Mouse (Mus musculus) neural tube, embryonic 12.5 days (tissue): ENCODE data around the gene Pknox2. TPM values are rescaled to one million over a fixed set of nuclear protein-coding genes. Genes with fewer than 3 reads are reported as not detected.

Experiments used
- ATAC-seq: fragments of 200-750 bp; cut with Nextera tagmentation; 2 replicates; pipeline ENCODE4 v1.8.0; 2017; ENCODE audit warnings: low read depth, mild to moderate bottlenecking, moderate TSS enrichment, moderate library complexity; ENCODE audit not compliant: low FRiP score
- H3K27ac ChIP-seq: fragments of 300-500 bp; sonication (generic); 2 replicates; pipeline ENCODE4 v1.5.1; 2016
- H3K27me3 ChIP-seq: fragments of 300-500 bp; sonication (generic); replicated peaks from 2 replicates; pipeline ENCODE4 v1.6.1; 2016; ENCODE audit warnings: mild to moderate bottlenecking
- H3K36me3 ChIP-seq: fragments of 300-500 bp; sonication (generic); 2 replicates; pipeline ENCODE4 v1.6.1; 2016; ENCODE audit warnings: mild to moderate bottlenecking
- H3K4me1 ChIP-seq: fragments of 300-500 bp; sonication (generic); 2 replicates; pipeline ENCODE4 v1.6.1; 2016
- H3K4me2 ChIP-seq: fragments of 300-500 bp; sonication (generic); replicated peaks from 2 replicates; pipeline ENCODE4 v1.6.1; 2016; ENCODE audit warnings: mild to moderate bottlenecking
- H3K4me3 ChIP-seq: fragments of 300-500 bp; sonication (generic); 2 replicates; pipeline ENCODE4 v1.5.1; 2016
- H3K9ac ChIP-seq: fragments of 300-500 bp; sonication (generic); 2 replicates; pipeline ENCODE4 v1.6.1; 2016; ENCODE audit warnings: mild to moderate bottlenecking
- H3K9me3 ChIP-seq: fragments of 300-500 bp; sonication (generic); 2 replicates; pipeline ENCODE4 v1.6.1; 2016; ENCODE audit warnings: mild to moderate bottlenecking
- WGBS: fragments of 180-500 bp; shearing (Covaris S2); methylation state at CpG from one replicate; pipeline ENCODE4 v1.1.7; 2016; 5-methylcytosine and 5-hydroxymethylcytosine counted together
- polyA plus RNA-seq: library from polyadenylated mRNA; unstranded; fragments of >200 nt; fragmentation: Nextera tagmentation; extraction: Ambion mirVana; gene quantifications from 2 replicates; pipeline ENCODE4 v1.2.1, GENCODE M21; 2016

Pknox2 gene
- polyA plus RNA-seq, 1 experiment from 2014 or later = 45.2 TPM

DNA sequence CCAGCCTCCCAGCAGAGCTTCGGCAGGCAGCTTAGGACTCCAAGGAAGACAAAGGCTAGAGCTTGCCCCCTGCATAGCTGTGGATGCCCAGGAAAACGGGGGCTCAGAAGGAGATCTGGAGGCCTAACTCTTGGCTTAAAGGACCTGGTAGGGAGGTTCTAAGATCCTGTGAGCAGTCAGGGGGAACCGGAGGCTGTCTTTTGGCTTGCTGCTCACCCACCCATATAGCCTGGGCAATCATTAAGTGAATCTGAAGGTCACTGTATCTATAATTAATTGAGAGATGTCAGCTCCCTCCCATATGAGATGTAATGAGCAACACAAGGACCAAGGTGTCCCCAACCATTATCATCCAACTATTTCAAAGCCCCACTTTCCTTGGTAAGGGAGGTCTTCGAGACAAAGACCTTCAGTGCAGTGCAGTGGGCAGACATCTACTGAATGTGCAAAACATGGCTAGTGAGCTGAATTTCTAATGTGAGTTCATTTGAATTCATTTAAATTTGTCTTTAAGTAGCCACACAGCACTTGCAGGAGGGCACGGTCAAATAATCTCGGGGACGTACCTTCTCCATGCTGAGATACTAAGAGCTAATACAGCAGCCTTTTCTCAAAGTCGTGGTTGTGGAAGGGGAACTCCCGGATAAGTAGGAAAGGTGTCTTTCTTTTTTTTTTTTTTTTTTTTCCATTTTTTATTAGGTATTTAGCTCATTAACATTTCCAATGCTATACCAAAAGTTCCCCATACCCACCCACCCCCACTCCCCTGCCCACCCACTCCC, 30.4 kb downstream of the Pknox2 start:
- no peak overlapping the region for H3K4me3 ChIP-seq
- H3K4me1 ChIP-seq = peaks cover 41% of the 10 kb centered on the region
- no peak overlapping the region for H3K27ac ChIP-seq
- peaks cover 11% of the 10 kb centered on the region; the same call in 1 of the 2 replicates for H3K27me3 ChIP-seq
- no peaks in the 10 kb centered on the region for H3K36me3 ChIP-seq
- 73% methylated on average over 9 of the region's 9 CpGs for WGBS
- H3K9me3 ChIP-seq = no peaks in the 10 kb centered on the region
- no peak for ATAC-seq
- no peak overlapping the region for H3K4me2 ChIP-seq
- H3K9ac ChIP-seq = no peak overlapping the region

DNA sequence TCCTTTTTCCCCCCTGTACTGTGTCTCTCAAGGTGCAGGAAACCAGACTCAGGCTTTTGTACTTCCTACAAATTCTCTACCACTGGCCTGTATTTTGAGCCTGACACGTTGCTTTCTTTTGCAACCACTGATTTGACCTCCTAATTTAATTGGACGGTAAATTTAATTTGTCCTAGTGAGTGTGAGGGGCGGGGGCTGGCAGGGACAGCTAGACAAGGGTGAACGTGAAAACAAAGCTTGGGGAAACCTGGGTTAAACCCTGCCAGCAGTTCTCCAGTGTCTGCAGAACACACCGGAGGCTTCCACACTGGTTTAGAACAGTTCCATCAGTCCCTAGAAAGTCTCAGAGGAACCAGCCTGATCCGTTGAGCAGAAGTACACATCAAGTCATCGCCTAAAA, 31.4 kb downstream of the Pknox2 start:
- 78% methylated on average over 7 of the region's 7 CpGs for WGBS
- Histone ChIP-seq H3K9ac (no peak overlapping the region), H3K27ac (no peak overlapping the region), H3K4me3 (no peak overlapping the region), H3K4me2 (no peak overlapping the region), H3K27me3 (peaks cover 11% of the 10 kb centered on the region; the same call in 1 of the 2 replicates), H3K9me3 (no peaks in the 10 kb centered on the region), H3K4me1 (peaks cover 38% of the 10 kb centered on the region), H3K36me3 (no peaks in the 10 kb centered on the region)
- ATAC-seq = no peak

DNA sequence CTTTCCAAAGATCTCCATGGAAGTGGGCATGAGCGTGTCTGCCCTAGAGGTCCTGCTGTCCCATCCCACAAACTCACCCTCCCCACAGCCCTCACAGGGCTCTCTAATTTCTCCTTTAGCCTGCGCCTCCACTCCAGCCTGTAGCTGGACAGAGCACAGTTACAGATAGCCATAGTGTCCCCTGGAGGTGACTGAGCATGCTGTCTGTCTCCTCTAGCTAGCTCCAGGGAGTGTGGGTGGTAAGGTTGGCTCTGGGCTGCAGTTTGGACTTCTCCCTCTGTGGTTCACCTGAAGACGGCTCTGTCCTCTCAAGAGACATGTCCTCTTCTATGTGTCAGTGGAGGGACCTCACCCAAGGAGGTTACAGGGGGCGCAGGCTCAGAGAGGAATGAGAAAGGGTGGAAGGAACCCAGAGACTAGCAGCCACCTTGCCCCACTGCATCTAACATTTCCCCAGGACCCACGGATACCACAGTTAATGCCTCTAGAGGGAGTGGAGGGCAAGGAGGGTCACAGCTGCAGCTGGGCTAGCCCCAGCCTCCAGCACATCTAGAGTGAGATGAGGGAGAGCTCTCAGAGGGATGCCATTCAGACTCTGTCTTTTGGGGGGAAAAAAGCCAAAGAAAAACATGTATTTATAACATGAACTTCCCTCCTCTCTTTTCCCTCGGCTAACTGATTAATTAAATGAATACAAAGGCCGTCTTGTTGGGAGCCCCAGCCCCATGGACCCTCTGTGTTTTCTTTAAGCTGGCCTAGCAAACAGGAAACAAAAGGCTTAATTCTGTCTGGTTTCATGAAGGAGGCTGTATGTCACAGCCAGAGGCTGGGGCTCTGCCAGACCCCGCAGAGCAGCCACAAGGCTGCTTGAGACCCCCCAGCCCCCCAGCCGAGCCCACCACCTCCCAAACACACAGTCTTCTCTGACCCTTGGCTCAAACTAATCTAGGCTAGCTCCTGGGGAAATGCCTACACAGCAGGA, 32.6 kb downstream of the Pknox2 start:
- 29% methylated on average over 9 of the region's 9 CpGs for WGBS
- Histone ChIP-seq H3K9ac (no peak overlapping the region), H3K27me3 (peaks cover 4% of the 10 kb centered on the region; the same call in 1 of the 2 replicates), H3K4me1 (peaks cover 32% of the 10 kb centered on the region), H3K9me3 (no peaks in the 10 kb centered on the region), H3K4me3 (no peak overlapping the region), H3K4me2 (peak overlapping the region; percentile 6), H3K27ac (peak overlapping the region; percentile 42; the same call in 1 of the 2 replicates), H3K36me3 (no peaks in the 10 kb centered on the region)
- ATAC-seq = peak; percentile 84

GRCm38 (mm10) chr9:37107546-37107945, 39.7 kb downstream of the Pknox2 start:
- WGBS = 42% methylated on average over 2 of the region's 2 CpGs
- no peak overlapping the region for H3K4me3 ChIP-seq
- no peak for ATAC-seq
- no peaks in the 10 kb centered on the region for H3K9me3 ChIP-seq
- H3K27me3 ChIP-seq = no peaks in the 10 kb centered on the region
- no peak overlapping the region for H3K9ac ChIP-seq
- no peak overlapping the region for H3K4me2 ChIP-seq
- no peak overlapping the region for H3K27ac ChIP-seq
- no peaks in the 10 kb centered on the region for H3K36me3 ChIP-seq
- H3K4me1 ChIP-seq = peaks cover 28% of the 10 kb centered on the region; the same call in 1 of the 2 replicates

GRCm38 (mm10) chr9:37106808-37107207, 40.4 kb downstream of the Pknox2 start:
- H3K27ac ChIP-seq = no peak overlapping the region
- H3K36me3 ChIP-seq = no peaks in the 10 kb centered on the region
- H3K4me2 ChIP-seq = no peak overlapping the region
- peaks cover 30% of the 10 kb centered on the region for H3K4me1 ChIP-seq
- H3K9me3 ChIP-seq = no peaks in the 10 kb centered on the region
- ATAC-seq = no peak
- no peaks in the 10 kb centered on the region for H3K27me3 ChIP-seq
- H3K9ac ChIP-seq = no peak overlapping the region
- WGBS = 65% methylated on average over 3 of the region's 3 CpGs
- H3K4me3 ChIP-seq = no peak overlapping the region

- no peak for ATAC-seq
- H3K9me3 ChIP-seq = no peaks in the 10 kb centered on the region
- no peaks in the 10 kb centered on the region for H3K36me3 ChIP-seq
- peaks cover 49% of the 10 kb centered on the region for H3K4me1 ChIP-seq
- no peaks in the 10 kb centered on the region for H3K27me3 ChIP-seq
- H3K4me2 ChIP-seq = no peak overlapping the region
- no peak overlapping the region for H3K27ac ChIP-seq
- 66% methylated on average over 3 of the region's 3 CpGs for WGBS
- H3K4me3 ChIP-seq = no peak overlapping the region
- H3K9ac ChIP-seq = no peak overlapping the region
Observed at GRCm38 (mm10) chr9:37104249-37104648, 43.0 kb downstream of the Pknox2 start.

DNA sequence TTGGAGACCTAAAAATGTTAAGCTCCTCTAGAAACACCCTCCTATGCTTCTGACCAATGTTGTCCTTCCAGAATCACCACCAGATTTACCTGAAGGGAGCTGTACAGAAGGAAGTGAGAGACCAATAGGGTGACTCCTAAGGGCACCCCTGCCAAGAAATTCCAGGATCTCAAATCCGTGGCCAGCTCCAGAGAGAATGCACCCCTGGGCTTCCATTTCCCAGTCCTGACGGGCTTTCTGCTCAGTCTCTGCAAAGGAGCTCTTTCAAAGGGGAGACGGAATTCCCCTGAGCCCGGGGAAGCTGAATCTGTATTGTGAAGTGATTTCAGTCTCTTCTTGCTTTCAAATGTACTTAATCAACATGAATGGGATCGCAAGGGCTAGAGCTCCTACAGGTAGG, 43.4 kb downstream of the Pknox2 start:
- no peaks in the 10 kb centered on the region for H3K27me3 ChIP-seq
- no peak overlapping the region for H3K9ac ChIP-seq
- H3K27ac ChIP-seq = no peak overlapping the region
- no peak overlapping the region for H3K4me3 ChIP-seq
- no peaks in the 10 kb centered on the region for H3K36me3 ChIP-seq
- ATAC-seq = no peak
- H3K4me2 ChIP-seq = no peak overlapping the region
- H3K4me1 ChIP-seq = peaks cover 49% of the 10 kb centered on the region
- 41% methylated on average over 5 of the region's 5 CpGs for WGBS
- H3K9me3 ChIP-seq = no peaks in the 10 kb centered on the region

DNA sequence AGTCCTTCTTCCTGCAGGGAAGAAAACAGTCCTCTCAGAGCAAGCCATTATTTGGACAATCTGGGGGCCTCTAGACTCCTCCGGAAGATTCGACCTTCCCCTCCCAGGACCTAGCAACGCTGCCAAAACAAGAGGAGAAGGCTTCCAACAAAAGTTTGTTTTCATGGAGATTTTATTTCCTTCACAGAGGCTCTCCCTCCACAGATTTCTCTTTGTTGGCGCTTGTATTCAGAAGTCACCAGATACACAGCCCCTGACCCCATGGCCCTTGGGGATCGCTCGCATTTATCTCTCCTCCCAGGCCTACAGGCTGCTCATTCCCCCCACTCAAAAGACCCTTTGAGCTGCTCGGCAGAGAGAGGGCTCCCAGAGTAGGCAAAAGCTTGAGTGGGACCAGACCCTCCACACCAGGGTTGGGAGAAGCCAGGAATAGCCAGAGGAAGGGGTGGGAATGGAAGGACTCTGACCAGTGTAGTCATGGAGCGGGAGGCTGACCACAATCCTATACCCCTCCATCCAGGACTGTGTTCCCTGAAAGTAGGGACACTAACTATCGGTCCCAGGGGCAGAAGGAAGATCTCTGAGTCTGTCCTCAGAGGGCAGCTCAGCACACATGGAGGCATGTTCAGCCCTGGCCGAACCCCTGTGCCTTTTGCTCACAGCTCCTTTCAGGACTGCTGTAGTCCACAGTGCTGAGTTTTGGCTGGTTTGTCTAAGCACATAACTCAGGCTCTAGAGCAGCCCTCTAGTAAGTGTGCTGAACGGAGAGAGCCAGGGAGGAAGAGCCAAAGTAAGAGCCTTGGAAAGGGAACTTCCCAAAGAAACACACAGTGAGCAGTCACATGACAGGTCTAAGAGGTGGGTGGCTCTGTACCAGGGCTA, 45.9 kb downstream of the Pknox2 start:
- WGBS = 23% methylated on average over 11 of the region's 11 CpGs
- H3K27ac ChIP-seq = no peak overlapping the region
- H3K4me1 ChIP-seq = peaks cover 48% of the 10 kb centered on the region
- H3K4me3 ChIP-seq = no peak overlapping the region
- peak overlapping the region; percentile 20; the same call in 1 of the 2 replicates for H3K4me2 ChIP-seq
- no peaks in the 10 kb centered on the region for H3K36me3 ChIP-seq
- ATAC-seq = peak; percentile 22; the same call in 1 of the 2 replicates
- H3K9me3 ChIP-seq = no peaks in the 10 kb centered on the region
- no peak overlapping the region for H3K9ac ChIP-seq
- no peaks in the 10 kb centered on the region for H3K27me3 ChIP-seq

DNA sequence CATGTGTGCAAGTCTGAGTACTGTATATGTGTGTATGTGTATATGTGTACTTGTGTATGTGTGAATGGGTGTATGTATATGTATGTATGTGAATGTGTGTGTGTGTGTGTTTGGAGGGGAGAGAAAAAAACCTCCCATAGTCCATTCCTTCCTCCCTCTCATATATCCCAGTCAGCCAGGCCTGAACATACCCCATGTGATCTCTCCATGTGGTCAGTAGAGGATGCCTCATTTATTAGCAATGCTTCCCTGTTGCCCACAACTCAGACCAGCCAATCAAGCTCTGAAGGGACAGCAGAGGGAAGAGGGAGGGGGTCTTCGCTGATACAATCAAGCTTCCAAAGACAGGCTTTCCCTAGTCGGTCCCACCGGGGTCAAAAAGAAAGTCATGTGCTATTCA, 47.6 kb downstream of the Pknox2 start:
- no peaks in the 10 kb centered on the region for H3K9me3 ChIP-seq
- WGBS = 53% methylated on average over 3 of the region's 3 CpGs
- H3K27ac ChIP-seq = no peak overlapping the region
- H3K9ac ChIP-seq = no peak overlapping the region
- no peak overlapping the region for H3K4me2 ChIP-seq
- ATAC-seq = no peak
- H3K4me1 ChIP-seq = peaks cover 65% of the 10 kb centered on the region
- no peak overlapping the region for H3K4me3 ChIP-seq
- no peaks in the 10 kb centered on the region for H3K27me3 ChIP-seq
- H3K36me3 ChIP-seq = no peaks in the 10 kb centered on the region

- Histone ChIP-seq H3K36me3 (no peaks in the 10 kb centered on the region), H3K27me3 (no peaks in the 10 kb centered on the region), H3K9ac (no peak overlapping the region), H3K27ac (no peak overlapping the region), H3K9me3 (no peaks in the 10 kb centered on the region), H3K4me3 (no peak overlapping the region), H3K4me2 (no peak overlapping the region), H3K4me1 (peaks cover 65% of the 10 kb centered on the region)
- WGBS = 97% methylated on average over 3 of the region's 3 CpGs
- ATAC-seq = no peak
Observed at GRCm38 (mm10) chr9:37098600-37098999, 48.6 kb downstream of the Pknox2 start.

GRCm38 (mm10) chr9:37094230-37094990, 52.8 kb downstream of the Pknox2 start:
- 14% methylated on average over 11 of the region's 11 CpGs for whole genome bisulfite sequencing
- no peak overlapping the region for H3K27ac ChIP-seq
- H3K9ac ChIP-seq = no peak overlapping the region
- no peak overlapping the region for H3K4me3 ChIP-seq
- H3K36me3 ChIP-seq = no peaks in the 10 kb centered on the region
- 0 out of 2 replicates have a peak overlapping the region, but pooled peaks have one; percentile 16 for H3K4me2 ChIP-seq
- ATAC-seq = peak; percentile 52
- no peaks in the 10 kb centered on the region for H3K27me3 ChIP-seq
- H3K4me1 ChIP-seq = peaks cover 65% of the 10 kb centered on the region
- H3K9me3 ChIP-seq = no peaks in the 10 kb centered on the region
